Mouse (Mus musculus) kidney, embryonic 14.5 days (tissue): ENCODE data around the gene Cdh4. TPM values are rescaled to one million over a fixed set of nuclear protein-coding genes. Genes with fewer than 3 reads are reported as not detected.

Experiments
- ATAC-seq: fragments of 200-750 bp; cut with Nextera tagmentation; 2 replicates; pipeline ENCODE4 v1.8.0; 2017; ENCODE audit warnings: moderate number of reproducible peaks, mild to moderate bottlenecking, moderate TSS enrichment, moderate library complexity; ENCODE audit not compliant: low FRiP score, low TSS enrichment
- H3K27ac ChIP-seq: fragments of 300-500 bp; sonication (generic); 2 replicates; pipeline ENCODE4 v1.5.1; 2014; ENCODE audit warnings: low read depth, mild to moderate bottlenecking, low read length, moderate library complexity, mixed read lengths
- H3K27me3 ChIP-seq: fragments of 300-500 bp; sonication (generic); 2 replicates; pipeline ENCODE4 v1.6.1; 2014; ENCODE audit warnings: mild to moderate bottlenecking, low read length; ENCODE audit not compliant: control insufficient read depth, insufficient read depth
- H3K36me3 ChIP-seq: fragments of 300-500 bp; sonication (generic); 2 replicates; pipeline ENCODE4 v1.6.1; 2014; ENCODE audit warnings: low read length, mixed read lengths; ENCODE audit not compliant: control insufficient read depth, insufficient read depth
- H3K4me1 ChIP-seq: fragments of 300-500 bp; sonication (generic); 2 replicates; pipeline ENCODE4 v1.6.1; 2014; ENCODE audit warnings: low read length, mixed read lengths; ENCODE audit not compliant: control insufficient read depth, insufficient read depth
- H3K4me2 ChIP-seq: fragments of 300-500 bp; sonication (generic); replicated peaks from 2 replicates; pipeline ENCODE4 v1.6.1; 2014; ENCODE audit warnings: low read depth, mild to moderate bottlenecking, low read length
- H3K4me3 ChIP-seq: fragments of 300-500 bp; sonication (generic); 2 replicates; pipeline ENCODE4 v1.5.1; 2014; ENCODE audit warnings: mild to moderate bottlenecking, low read length
- H3K9ac ChIP-seq: fragments of 300-500 bp; sonication (generic); 2 replicates; pipeline ENCODE4 v1.6.1; 2014; ENCODE audit warnings: low read depth, mild to moderate bottlenecking, low read length, moderate library complexity
- H3K9me3 ChIP-seq: fragments of 300-500 bp; sonication (generic); 2 replicates; pipeline ENCODE4 v1.6.1; 2016; ENCODE audit warnings: low read length; ENCODE audit not compliant: control insufficient read depth
- WGBS: fragments of 180-500 bp; shearing (Covaris S2); extraction: QIAGEN DNeasy Blood & Tissue Kit; methylation state at CpG from one replicate; pipeline ENCODE4 v1.1.7; 2014; 5-methylcytosine and 5-hydroxymethylcytosine counted together
- polyA plus RNA-seq: library from polyadenylated mRNA; unstranded; fragments of >200 nt; fragmentation: Nextera tagmentation; extraction: Ambion mirVana; gene quantifications from 2 replicates; pipeline ENCODE4 v1.2.1, GENCODE M21; 2014

The Cdh4 gene
- polyA plus RNA-seq, 1 experiment from 2014 or later = 19.4 TPM

- peak; percentile 26; the same call in 1 of the 2 replicates for ATAC-seq
- Histone ChIP-seq H3K4me3 (no peak overlapping the region), H3K27ac (no peak overlapping the region), H3K4me2 (no peak overlapping the region), H3K27me3 (no peaks in the 10 kb centered on the region), H3K4me1 (no peaks in the 10 kb centered on the region), H3K9me3 (no peaks in the 10 kb centered on the region), H3K9ac (no peak overlapping the region), H3K36me3 (no peaks in the 10 kb centered on the region)
- WGBS = 64% methylated on average over 5 of the region's 5 CpGs
Observed at GRCm38 (mm10) chr2:179872724-179873123, 430.5 kb downstream of the Cdh4 start.

- Histone ChIP-seq H3K36me3 (no peaks in the 10 kb centered on the region), H3K9me3 (no peaks in the 10 kb centered on the region), H3K4me2 (no peak overlapping the region), H3K4me1 (no peaks in the 10 kb centered on the region), H3K27ac (no peak overlapping the region), H3K4me3 (no peak overlapping the region), H3K27me3 (no peaks in the 10 kb centered on the region), H3K9ac (no peak overlapping the region)
- ATAC-seq = peak; percentile 28
- 48% methylated on average over 5 of the region's 5 CpGs for WGBS
Observed at GRCm38 (mm10) chr2:179873315-179873714, 431.1 kb downstream of the Cdh4 start.

GRCm38 (mm10) chr2:179875147-179875546, 432.9 kb downstream of the Cdh4 start:
- 0 out of 2 replicates have a peak, but pooled peaks have one; percentile 20 for ATAC-seq
- 0% methylated on average over 3 of the region's 3 CpGs for WGBS
- H3K4me2 ChIP-seq = no peak overlapping the region
- H3K4me1 ChIP-seq = no peaks in the 10 kb centered on the region
- H3K27me3 ChIP-seq = no peaks in the 10 kb centered on the region
- H3K36me3 ChIP-seq = no peaks in the 10 kb centered on the region
- H3K4me3 ChIP-seq = no peak overlapping the region
- no peak overlapping the region for H3K9ac ChIP-seq
- no peaks in the 10 kb centered on the region for H3K9me3 ChIP-seq
- H3K27ac ChIP-seq = no peak overlapping the region

GRCm38 (mm10) chr2:179877551-179878215, 435.5 kb downstream of the Cdh4 start:
- Histone ChIP-seq H3K36me3 (no peaks in the 10 kb centered on the region), H3K27ac (no peak overlapping the region), H3K9ac (no peak overlapping the region), H3K27me3 (no peaks in the 10 kb centered on the region), H3K9me3 (no peaks in the 10 kb centered on the region), H3K4me3 (no peak overlapping the region), H3K4me1 (no peaks in the 10 kb centered on the region), H3K4me2 (no peak overlapping the region)
- ATAC-seq = no peak
- WGBS = 77% methylated on average over 9 of the region's 9 CpGs

- Histone ChIP-seq H3K36me3 (0 out of 2 replicates have a peak, but pooled peaks cover 3% of the 10 kb centered on the region), H3K4me3 (no peak overlapping the region), H3K27me3 (no peaks in the 10 kb centered on the region), H3K4me2 (no peak overlapping the region), H3K27ac (no peak overlapping the region), H3K9me3 (no peaks in the 10 kb centered on the region), H3K4me1 (no peaks in the 10 kb centered on the region), H3K9ac (no peak overlapping the region)
- ATAC-seq = no peak
- 33% methylated on average over 7 of the region's 7 CpGs for WGBS
Observed at GRCm38 (mm10) chr2:179884561-179884960, 442.3 kb downstream of the Cdh4 start.

- WGBS = 41% methylated on average over 3 of the region's 3 CpGs
- peak; percentile 51 for ATAC-seq
- Histone ChIP-seq H3K27me3 (no peaks in the 10 kb centered on the region), H3K9ac (no peak overlapping the region), H3K27ac (no peak overlapping the region), H3K4me1 (no peaks in the 10 kb centered on the region), H3K36me3 (0 out of 2 replicates have a peak, but pooled peaks cover 5% of the 10 kb centered on the region), H3K9me3 (no peaks in the 10 kb centered on the region), H3K4me3 (no peak overlapping the region), H3K4me2 (no peak overlapping the region)
Observed at GRCm38 (mm10) chr2:179891048-179891447, 448.8 kb downstream of the Cdh4 start.

- Histone ChIP-seq H3K27ac (no peak overlapping the region), H3K4me2 (no peak overlapping the region), H3K4me3 (no peak overlapping the region), H3K27me3 (no peaks in the 10 kb centered on the region), H3K9ac (no peak overlapping the region), H3K9me3 (no peaks in the 10 kb centered on the region), H3K4me1 (no peaks in the 10 kb centered on the region), H3K36me3 (0 out of 2 replicates have a peak, but pooled peaks cover 3% of the 10 kb centered on the region)
- WGBS = 83% methylated on average over 2 of the region's 2 CpGs
- ATAC-seq = no peak
Observed at GRCm38 (mm10) chr2:179896949-179897348, 454.7 kb downstream of the Cdh4 start.

- peaks cover 7% of the 10 kb centered on the region; the same call in 1 of the 2 replicates for H3K4me1 ChIP-seq
- 23% methylated on average over 12 of the region's 12 CpGs for WGBS
- H3K9me3 ChIP-seq = no peaks in the 10 kb centered on the region
- no peak overlapping the region for H3K9ac ChIP-seq
- peak; percentile 51; the same call in 1 of the 2 replicates for ATAC-seq
- peaks cover 42% of the 10 kb centered on the region; the same call in 1 of the 2 replicates for H3K36me3 ChIP-seq
- no peaks in the 10 kb centered on the region for H3K27me3 ChIP-seq
- H3K27ac ChIP-seq = no peak overlapping the region
- no peak overlapping the region for H3K4me3 ChIP-seq
- H3K4me2 ChIP-seq = no peak overlapping the region
Observed at GRCm38 (mm10) chr2:179912911-179913310, 470.7 kb downstream of the Cdh4 start.

- Histone ChIP-seq H3K4me3 (no peak overlapping the region), H3K9ac (no peak overlapping the region), H3K36me3 (peaks cover 44% of the 10 kb centered on the region; the same call in 1 of the 2 replicates), H3K4me1 (peaks cover 7% of the 10 kb centered on the region; the same call in 1 of the 2 replicates), H3K9me3 (no peaks in the 10 kb centered on the region), H3K27ac (no peak overlapping the region), H3K27me3 (no peaks in the 10 kb centered on the region), H3K4me2 (no peak overlapping the region)
- 68% methylated on average over 15 of the region's 15 CpGs for WGBS
- no peak for ATAC-seq
Observed at GRCm38 (mm10) chr2:179913349-179913748, 471.1 kb downstream of the Cdh4 start.
